Mouse (Mus musculus) midbrain, embryonic 13.5 days (tissue): ENCODE results near the gene Fbxo24. TPM values are rescaled to one million over a fixed set of nuclear protein-coding genes. Genes with fewer than 3 reads are reported as not detected.

Source experiments
- ATAC-seq: fragments of 200-750 bp; cut with Nextera tagmentation; 2 replicates; pipeline ENCODE4 v1.8.0; 2017; ENCODE audit warnings: mild to moderate bottlenecking, moderate TSS enrichment, moderate library complexity
- H3K27ac ChIP-seq: fragments of 300-500 bp; sonication (generic); 2 replicates; pipeline ENCODE4 v1.5.1; 2015; ENCODE audit warnings: inconsistent platforms, mild to moderate bottlenecking, moderate library complexity
- H3K27me3 ChIP-seq: fragments of 300-500 bp; sonication (generic); 2 replicates; pipeline ENCODE4 v1.6.1; 2015; ENCODE audit warnings: mild to moderate bottlenecking, inconsistent platforms
- H3K36me3 ChIP-seq: fragments of 300-500 bp; sonication (generic); 2 replicates; pipeline ENCODE4 v1.6.1; 2015; ENCODE audit warnings: mild to moderate bottlenecking, inconsistent platforms
- H3K4me1 ChIP-seq: fragments of 300-500 bp; sonication (generic); replicated peaks from 2 replicates; pipeline ENCODE4 v1.6.1; 2015; ENCODE audit warnings: inconsistent platforms
- H3K4me2 ChIP-seq: fragments of 300-500 bp; sonication (generic); replicated peaks from 2 replicates; pipeline ENCODE4 v1.6.1; 2015; ENCODE audit warnings: moderate library complexity, mild to moderate bottlenecking, inconsistent platforms
- H3K4me3 ChIP-seq: fragments of 300-500 bp; sonication (generic); replicated peaks from 2 replicates; pipeline ENCODE4 v1.5.1; 2015; ENCODE audit warnings: mild to moderate bottlenecking, inconsistent platforms
- H3K9ac ChIP-seq: fragments of 300-500 bp; sonication (generic); replicated peaks from 2 replicates; pipeline ENCODE4 v1.6.1; 2015; ENCODE audit warnings: mild to moderate bottlenecking, inconsistent platforms
- H3K9me3 ChIP-seq: fragments of 300-500 bp; sonication (generic); 2 replicates; pipeline ENCODE4 v1.6.1; 2016; ENCODE audit warnings: mild to moderate bottlenecking, inconsistent platforms
- WGBS: fragments of 180-500 bp; shearing (Covaris S2); methylation state at CpG from one replicate; pipeline ENCODE4 v1.1.7; 2015; 5-methylcytosine and 5-hydroxymethylcytosine counted together
- polyA plus RNA-seq: library from polyadenylated mRNA; unstranded; fragments of >200 nt; fragmentation: Nextera tagmentation; extraction: Ambion mirVana; gene quantifications from 2 replicates; pipeline ENCODE4 v1.2.1, GENCODE M21; 2015

Gene Fbxo24
- polyA plus RNA-seq, 1 experiment from 2014 or later = 0.23 TPM

- Histone ChIP-seq H3K4me1 (peaks cover 34% of the 10 kb centered on the region), H3K4me2 (no peak overlapping the region), H3K36me3 (no peaks in the 10 kb centered on the region), H3K27me3 (peaks cover 16% of the 10 kb centered on the region), H3K27ac (0 out of 2 replicates have a peak overlapping the region, but pooled peaks have one; percentile 19), H3K4me3 (no peak overlapping the region), H3K9ac (peak overlapping the region; percentile 32; the same call in 1 of the 2 replicates), H3K9me3 (no peaks in the 10 kb centered on the region)
- WGBS = 61% methylated on average over 5 of the region's 5 CpGs
- ATAC-seq = no peak
Measured at GRCm38 (mm10) chr5:137613076-137613475, 15.7 kb downstream of the Fbxo24 start.

- no peaks in the 10 kb centered on the region for H3K9me3 ChIP-seq
- H3K27me3 ChIP-seq = peaks cover 29% of the 10 kb centered on the region
- H3K4me2 ChIP-seq = no peak overlapping the region
- no peak overlapping the region for H3K4me3 ChIP-seq
- H3K4me1 ChIP-seq = peaks cover 38% of the 10 kb centered on the region
- no peak for ATAC-seq
- WGBS = 26% methylated on average over 6 of the region's 6 CpGs
- peak overlapping the region; percentile 47 for H3K27ac ChIP-seq
- H3K36me3 ChIP-seq = no peaks in the 10 kb centered on the region
- H3K9ac ChIP-seq = peak overlapping the region; percentile 52
Measured at GRCm38 (mm10) chr5:137611245-137611602, 17.6 kb downstream of the Fbxo24 start.

GRCm38 (mm10) chr5:137610548-137611244, 18.1 kb downstream of the Fbxo24 start:
- ATAC-seq = peak; percentile 49
- Histone ChIP-seq H3K4me1 (peaks cover 38% of the 10 kb centered on the region), H3K27ac (peak overlapping the region; percentile 47), H3K27me3 (peaks cover 29% of the 10 kb centered on the region), H3K9ac (peak overlapping the region; percentile 52), H3K4me2 (no peak overlapping the region), H3K4me3 (no peak overlapping the region), H3K9me3 (no peaks in the 10 kb centered on the region), H3K36me3 (no peaks in the 10 kb centered on the region)
- 21% methylated on average over 12 of the region's 12 CpGs for WGBS

- 78% methylated on average over 4 of the region's 4 CpGs for WGBS
- no peak overlapping the region for H3K9ac ChIP-seq
Measured at GRCm38 (mm10) chr5:137610056-137610455, 18.7 kb downstream of the Fbxo24 start.

GRCm38 (mm10) chr5:137609292-137609691, 19.5 kb downstream of the Fbxo24 start:
- Histone ChIP-seq H3K27me3 (peaks cover 29% of the 10 kb centered on the region), H3K9me3 (no peaks in the 10 kb centered on the region), H3K4me3 (no peak overlapping the region), H3K4me1 (peaks cover 38% of the 10 kb centered on the region), H3K27ac (no peak overlapping the region), H3K36me3 (no peaks in the 10 kb centered on the region), H3K9ac (no peak overlapping the region), H3K4me2 (no peak overlapping the region)
- ATAC-seq = no peak
- WGBS = 66% methylated on average over 3 of the region's 3 CpGs

More at GRCm38 (mm10) chr5:137610056-137610455, 18.7 kb downstream of the Fbxo24 start:
- Histone ChIP-seq H3K4me1 (peaks cover 38% of the 10 kb centered on the region), H3K4me2 (no peak overlapping the region), H3K4me3 (no peak overlapping the region), H3K27ac (no peak overlapping the region), H3K9me3 (no peaks in the 10 kb centered on the region), H3K36me3 (no peaks in the 10 kb centered on the region), H3K27me3 (peaks cover 29% of the 10 kb centered on the region)
- ATAC-seq = no peak

GRCm38 (mm10) chr5:137608654-137609190, 20.1 kb downstream of the Fbxo24 start:
- Histone ChIP-seq H3K9me3 (no peaks in the 10 kb centered on the region), H3K36me3 (no peaks in the 10 kb centered on the region), H3K27ac (no peak overlapping the region), H3K4me2 (peak overlapping the region; percentile 36), H3K9ac (peak overlapping the region; percentile 39; the same call in 1 of the 2 replicates), H3K4me3 (no peak overlapping the region), H3K27me3 (peaks cover 29% of the 10 kb centered on the region), H3K4me1 (peaks cover 43% of the 10 kb centered on the region)
- ATAC-seq = no peak
- WGBS = 19% methylated on average over 23 of the region's 23 CpGs

- Histone ChIP-seq H3K27me3 (peaks cover 29% of the 10 kb centered on the region), H3K27ac (no peak overlapping the region), H3K4me2 (peak overlapping the region; percentile 36), H3K9ac (peak overlapping the region; percentile 39), H3K4me3 (no peak overlapping the region), H3K9me3 (no peaks in the 10 kb centered on the region), H3K4me1 (peaks cover 48% of the 10 kb centered on the region), H3K36me3 (no peaks in the 10 kb centered on the region)
- ATAC-seq = no peak
- WGBS = 9% methylated on average over 26 of the region's 26 CpGs
Measured at GRCm38 (mm10) chr5:137607860-137608653, 20.7 kb downstream of the Fbxo24 start.

- no peak for ATAC-seq
- Histone ChIP-seq H3K9ac (peak overlapping the region; percentile 63), H3K4me3 (peak overlapping the region; percentile 69), H3K4me2 (peak overlapping the region; percentile 87), H3K27ac (no peak overlapping the region), H3K27me3 (no peaks in the 10 kb centered on the region), H3K4me1 (peaks cover 42% of the 10 kb centered on the region), H3K36me3 (peaks cover 15% of the 10 kb centered on the region), H3K9me3 (no peaks in the 10 kb centered on the region)
- WGBS = under 1% methylated on average over 22 of the region's 22 CpGs
Measured at GRCm38 (mm10) chr5:137601365-137601729, 27.5 kb downstream of the Fbxo24 start.

- under 1% methylated on average over 41 of the region's 41 CpGs for WGBS
- Histone ChIP-seq H3K9ac (peak within 1 kb of the TSS; percentile 82), H3K27ac (peak within 1 kb of the TSS; percentile 84), H3K36me3 (peaks cover 15% of the 10 kb centered on the region), H3K9me3 (no peaks in the 10 kb centered on the region), H3K4me3 (peak within 1 kb of the TSS; percentile 69), H3K4me2 (peak within 1 kb of the TSS; percentile 87), H3K4me1 (peaks cover 42% of the 10 kb centered on the region), H3K27me3 (no peaks in the 10 kb centered on the region)
- peak; percentile 96 for ATAC-seq
Measured at GRCm38 (mm10) chr5:137600619-137601364, 28.0 kb downstream of the Fbxo24 start, which contains the start of gene Mospd3. TSS of gene Mospd3 (minus strand) at chr5:137601058.

- Histone ChIP-seq H3K4me1 (peaks cover 42% of the 10 kb centered on the region), H3K36me3 (peaks cover 15% of the 10 kb centered on the region), H3K4me2 (peak overlapping the region; percentile 87), H3K9me3 (no peaks in the 10 kb centered on the region), H3K4me3 (peak overlapping the region; percentile 69), H3K27me3 (no peaks in the 10 kb centered on the region), H3K9ac (peak overlapping the region; percentile 82), H3K27ac (peak overlapping the region; percentile 84)
- 2% methylated on average over 19 of the region's 19 CpGs for WGBS
- no peak; the same call in 1 of the 2 replicates for ATAC-seq
Measured at GRCm38 (mm10) chr5:137600281-137600618, 28.6 kb downstream of the Fbxo24 start.

GRCm38 (mm10) chr5:137599600-137599999, 29.2 kb downstream of the Fbxo24 start:
- WGBS = 61% methylated on average over 9 of the region's 9 CpGs
- Histone ChIP-seq H3K27me3 (no peaks in the 10 kb centered on the region), H3K4me3 (peak overlapping the region; percentile 69), H3K4me1 (peaks cover 42% of the 10 kb centered on the region), H3K9me3 (no peaks in the 10 kb centered on the region), H3K9ac (peak overlapping the region; percentile 82), H3K4me2 (peak overlapping the region; percentile 87), H3K36me3 (peaks cover 15% of the 10 kb centered on the region), H3K27ac (peak overlapping the region; percentile 84; the same call in 1 of the 2 replicates)
- ATAC-seq = no peak
